Mouse (Mus musculus) kidney, postnatal 25 days (tissue): ENCODE data around the gene Nrbp1.
"Not testable (repeated sequence)": the region's sequence is repeated elsewhere in the genome, so short reads cannot be mapped to it uniquely, and the experiment has no call there.

Experiments
- DNase-seq, 2 experiments: peaks; one replicate each; pipeline ENCODE4 v3.0.0; 2021; ENCODE audit warnings: mixed read lengths in 2 of 2

Gene Nrbp1

DNA sequence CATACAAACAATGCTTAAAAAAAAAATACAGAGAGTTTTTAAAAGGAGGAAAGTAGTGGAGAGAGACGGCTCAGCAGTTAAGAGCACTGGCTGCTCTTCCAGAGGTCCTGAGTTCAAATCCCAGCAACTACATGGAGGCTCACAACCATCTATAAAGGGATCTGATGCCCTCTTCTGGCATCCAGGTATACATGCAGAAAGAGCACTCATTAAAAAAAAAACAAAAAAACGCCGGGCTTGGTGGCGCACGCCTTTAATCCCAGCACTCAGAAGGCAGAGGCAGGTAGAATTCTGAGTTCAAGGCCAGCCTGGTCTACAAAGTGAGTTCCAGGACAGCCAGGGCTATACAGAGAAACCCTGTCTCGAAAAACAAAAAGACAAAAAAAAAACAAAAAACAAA lies 24.1 kb upstream of the Nrbp1 start:
- DNase-seq = not testable (repeated sequence)

DNA sequence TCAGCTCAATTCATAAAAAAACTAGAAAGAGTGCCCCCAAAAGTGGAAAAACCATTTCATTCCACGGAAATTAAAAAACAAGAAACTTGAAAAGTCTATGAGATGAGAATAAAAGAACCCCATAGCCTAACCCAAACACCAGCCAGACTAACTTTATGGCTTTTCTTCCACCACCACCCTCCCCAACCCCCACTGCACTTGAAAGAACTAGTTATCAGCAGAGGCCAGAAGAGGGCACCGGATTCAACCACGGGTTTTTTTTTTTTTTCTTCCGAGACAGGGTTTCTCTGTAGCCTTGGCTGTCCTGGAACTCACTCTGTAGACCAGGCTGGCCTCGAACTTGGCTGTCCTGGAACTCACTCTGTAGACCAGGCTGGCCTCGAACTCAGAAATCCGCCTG lies 22.4 kb upstream of the Nrbp1 start:
- DNase-seq = no peak

DNA sequence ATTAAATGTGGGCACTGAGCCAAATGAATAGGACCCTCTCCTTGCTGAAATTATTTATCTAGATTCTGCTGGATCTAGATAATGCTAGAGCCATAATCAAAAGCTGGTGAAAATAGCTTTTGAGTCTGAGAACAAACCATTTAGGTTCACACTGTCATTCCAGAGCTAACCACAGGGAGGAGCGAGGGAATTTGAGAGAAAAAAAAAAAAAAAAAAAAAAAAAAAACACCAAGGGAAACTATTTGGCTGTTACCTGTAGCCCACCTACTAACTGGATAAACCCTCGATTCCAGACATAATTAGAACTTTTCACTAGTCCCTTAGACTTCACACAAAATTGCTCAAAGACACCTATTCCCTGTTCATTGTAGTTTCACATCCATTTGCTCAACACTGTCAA lies 21.6 kb upstream of the Nrbp1 start:
- peak in 1 of 2 experiments; percentile 49 for DNase-seq

DNA sequence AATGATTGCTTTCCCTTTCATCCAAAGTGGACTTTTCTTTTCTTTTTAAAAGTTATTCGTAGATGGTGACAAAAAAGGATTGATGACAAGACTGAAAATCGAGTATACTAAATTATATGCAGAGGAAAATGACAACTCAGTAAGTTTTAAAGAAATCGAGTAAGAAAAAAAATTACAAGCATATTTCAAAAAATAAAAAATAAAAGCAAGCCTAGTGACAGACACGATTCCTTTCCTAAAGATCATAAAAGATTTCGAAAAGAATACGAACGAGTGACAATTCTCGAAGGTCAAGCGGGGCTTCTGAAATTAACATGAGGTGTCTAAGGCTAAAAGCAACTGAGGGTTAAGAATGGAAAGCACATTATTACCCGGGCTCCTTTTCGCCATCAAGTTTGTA lies 21.2 kb upstream of the Nrbp1 start:
- no peak for DNase-seq

DNA sequence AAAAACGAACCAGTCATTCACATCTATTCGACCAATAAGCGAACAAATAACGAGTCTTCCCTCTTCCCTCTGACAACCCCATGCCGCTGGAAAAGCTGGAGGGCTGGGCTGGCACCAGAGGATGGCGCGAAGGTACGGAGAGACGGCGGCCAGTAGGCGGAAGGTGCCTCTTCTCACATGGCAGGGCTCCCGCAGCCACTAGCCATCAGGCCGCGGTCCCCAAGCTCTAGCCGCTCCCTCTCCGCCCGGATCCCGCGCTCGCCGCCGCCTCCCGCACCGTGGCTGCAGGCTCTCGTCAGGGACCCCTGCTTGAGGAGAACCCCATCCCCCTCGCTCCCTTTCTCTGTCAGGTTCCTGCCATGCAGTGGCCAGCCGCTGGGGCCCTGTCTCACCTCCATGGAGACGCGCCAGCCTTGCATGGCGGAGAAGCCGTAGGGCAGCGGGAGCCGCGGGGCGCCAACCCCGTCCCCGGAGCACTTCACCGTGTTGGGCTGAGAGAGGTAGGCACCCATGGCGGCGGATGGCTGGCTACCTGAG lies 20.7 kb upstream of the Nrbp1 start:
- DNase-seq = peak; percentile 43 to 68

DNA sequence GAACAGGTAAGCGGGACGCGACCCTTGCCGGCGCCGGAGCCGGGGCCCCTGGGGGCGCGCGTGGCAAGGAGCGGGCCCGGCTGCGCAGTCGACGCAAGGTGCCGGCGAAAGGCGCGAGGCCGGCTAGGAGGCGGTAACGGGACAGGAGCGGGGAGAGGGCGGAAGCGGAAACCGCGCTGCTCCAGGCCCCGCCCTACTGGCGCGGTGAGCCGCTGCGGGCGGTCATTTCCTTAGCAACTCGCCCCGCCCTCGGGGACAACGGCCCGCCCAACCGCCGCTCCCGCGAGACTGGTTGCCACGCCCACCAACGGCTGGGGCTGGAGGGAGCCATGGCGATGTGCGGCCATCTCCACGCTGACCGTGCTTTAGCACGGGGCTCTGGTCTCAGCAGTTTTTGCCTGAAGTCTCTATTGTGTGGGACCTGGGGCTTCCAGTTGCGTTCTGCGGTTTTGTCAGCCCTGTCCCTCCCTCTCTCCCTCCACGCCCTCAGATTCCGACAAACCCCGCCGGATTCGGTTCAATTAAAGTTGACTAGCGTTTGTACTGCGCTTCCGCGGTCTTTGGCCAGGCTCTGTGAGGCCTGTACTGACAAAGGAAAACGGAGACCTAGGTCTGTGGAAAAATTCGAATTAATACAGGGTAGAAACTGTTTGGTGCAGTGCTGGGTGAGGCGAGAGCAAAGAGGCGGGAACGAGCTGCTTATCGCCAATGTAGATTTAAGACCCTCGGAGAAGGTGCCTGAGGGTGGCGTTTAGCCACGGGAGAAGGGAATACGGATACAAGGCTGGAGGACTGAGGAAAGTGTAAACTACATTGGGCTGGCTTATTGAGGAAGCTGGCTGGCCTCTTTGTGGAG lies 20.0 kb upstream of the Nrbp1 start, which contains the start of gene Ppm1g:
Gene Ppm1g, minus strand, starts transcription at position 240 of the 856 bp plus-strand sequence.
- peak; percentile 98 for DNase-seq

DNA sequence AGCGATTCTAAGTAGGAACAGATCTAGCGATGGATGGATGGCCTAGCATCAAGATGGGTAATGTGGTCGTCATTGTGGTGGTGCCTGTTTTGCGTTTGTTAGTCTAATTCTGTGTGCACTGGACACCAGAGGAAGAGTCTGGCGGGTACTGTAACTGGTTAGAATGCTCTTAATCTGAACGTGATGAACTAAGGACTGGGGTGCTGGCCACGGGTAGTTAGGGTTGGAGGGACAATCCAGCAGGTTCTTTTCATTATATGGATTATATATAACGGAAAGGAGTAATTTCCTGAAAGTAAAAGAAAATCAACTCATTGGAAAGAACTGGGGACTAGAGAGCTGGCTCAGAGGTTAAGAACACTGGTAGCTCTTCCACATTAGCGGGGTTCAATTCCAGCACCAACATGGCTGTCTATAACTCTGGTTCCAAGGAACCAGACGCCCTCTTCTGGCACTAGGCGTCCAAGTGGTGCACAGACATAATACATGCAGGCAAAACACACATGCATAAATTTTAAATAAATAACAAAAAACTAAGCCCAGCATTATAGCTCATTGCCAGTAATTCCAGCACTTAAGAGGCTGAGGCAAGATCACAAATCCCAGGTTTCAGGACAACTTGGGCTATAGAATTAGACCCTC lies 19.2 kb upstream of the Nrbp1 start:
- peak; percentile 50 to 63 for DNase-seq

DNA sequence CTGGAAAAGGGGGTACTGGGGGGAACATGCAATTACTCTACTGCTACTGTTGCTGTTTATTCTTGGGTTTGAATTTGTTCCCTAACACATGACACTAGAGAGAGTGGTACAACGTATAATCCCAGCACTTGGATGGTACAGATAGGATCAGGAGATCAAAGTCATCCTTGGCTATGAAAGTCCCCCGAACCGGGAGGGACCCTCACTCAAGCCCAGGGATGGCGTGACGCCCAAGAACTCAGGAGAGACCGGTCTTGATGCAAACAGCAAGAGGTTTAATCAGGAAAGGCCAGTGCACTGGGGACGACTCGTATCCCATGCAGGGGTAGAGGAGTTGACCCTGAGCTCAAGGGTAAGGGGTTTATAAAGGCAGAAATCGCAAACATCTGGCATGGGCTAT lies 18.0 kb upstream of the Nrbp1 start:
- DNase-seq = peak in 1 of 2 experiments; percentile 38

DNA sequence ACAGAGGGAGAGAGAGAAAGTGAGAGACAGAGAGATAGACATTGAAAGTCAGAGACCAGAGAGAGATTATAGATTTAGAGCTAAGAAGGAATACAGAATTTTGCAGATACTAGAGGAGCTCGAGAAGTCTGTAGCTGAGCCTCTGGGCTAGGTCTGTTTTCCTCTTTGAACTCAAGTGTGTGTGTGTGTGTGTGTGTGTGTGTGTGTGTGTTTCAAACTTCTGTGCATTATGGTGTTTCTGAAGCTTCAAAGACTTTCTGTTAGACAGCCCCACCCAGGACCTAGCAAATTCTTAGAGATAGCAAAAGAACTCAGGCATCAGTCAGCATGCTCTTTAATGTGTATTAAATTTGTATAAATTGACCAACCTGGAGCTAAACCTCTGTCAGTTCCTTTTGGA lies 14.0 kb upstream of the Nrbp1 start:
- no peak for DNase-seq

DNA sequence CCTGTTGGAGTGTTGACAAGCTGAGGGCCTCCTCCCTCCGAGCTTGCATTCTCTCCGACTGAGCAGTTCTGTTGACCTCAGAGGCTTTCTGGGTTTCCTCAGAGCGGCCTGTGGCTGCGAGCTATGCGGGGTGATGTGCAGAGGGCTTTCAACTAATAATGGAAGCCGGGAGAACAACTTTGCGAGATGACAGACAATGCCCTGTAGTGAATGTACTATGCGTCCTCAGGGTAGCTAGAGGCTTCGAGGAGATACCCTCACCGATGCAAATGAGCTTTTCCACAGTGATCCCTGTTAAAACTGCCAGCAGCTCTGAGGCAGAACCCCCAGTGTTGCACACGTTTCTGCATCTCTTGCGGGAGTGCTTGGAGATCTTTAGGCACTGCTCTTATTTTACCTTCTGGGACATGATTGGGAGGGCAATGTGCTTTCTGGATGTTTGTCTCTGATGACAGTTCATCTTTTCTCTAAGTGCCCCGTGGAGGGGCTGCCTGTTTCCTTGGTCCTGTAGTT lies 914 bp downstream of the Nrbp1 start:
- DNase-seq = no peak

DNA sequence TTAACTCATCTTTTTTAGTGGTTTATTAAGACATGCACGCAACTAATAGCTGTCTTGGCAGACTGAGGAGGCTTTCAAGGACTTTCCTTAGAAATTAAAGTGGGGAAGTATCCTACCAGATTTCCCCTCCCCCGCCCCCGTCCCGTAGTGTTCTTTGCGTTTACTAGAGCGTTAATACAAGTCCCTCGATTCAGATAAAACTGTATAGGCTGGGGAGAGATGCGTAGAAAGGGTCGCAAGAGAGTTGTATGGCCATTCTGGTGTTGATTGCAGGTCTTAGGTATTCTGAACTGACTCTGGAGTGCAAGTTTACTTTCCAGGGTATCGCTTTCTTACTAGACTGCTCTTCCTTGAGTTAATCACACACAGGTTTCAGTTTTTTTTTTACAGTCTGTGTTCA lies 1.5 kb downstream of the Nrbp1 start:
- DNase-seq = no peak

DNA sequence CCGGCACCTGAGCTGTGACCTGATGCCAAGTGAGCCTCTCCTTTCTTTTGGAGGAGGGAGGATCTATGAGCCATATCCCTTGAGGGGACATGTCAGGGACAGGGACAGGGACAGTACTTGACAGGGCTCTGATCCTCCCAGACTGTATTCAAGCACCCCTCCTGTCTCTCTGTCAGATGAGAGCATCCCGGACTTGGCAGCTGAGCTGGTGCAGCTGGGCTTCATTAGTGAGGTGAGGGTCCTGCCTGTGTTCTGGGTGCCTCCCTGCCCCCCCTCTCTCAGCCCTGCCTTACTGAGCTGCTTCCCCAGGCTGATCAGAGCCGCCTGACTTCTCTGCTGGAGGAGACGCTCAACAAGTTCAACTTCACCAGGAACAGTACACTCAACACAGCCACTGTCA lies 10.1 kb downstream of the Nrbp1 start:
- no peak for DNase-seq

DNA sequence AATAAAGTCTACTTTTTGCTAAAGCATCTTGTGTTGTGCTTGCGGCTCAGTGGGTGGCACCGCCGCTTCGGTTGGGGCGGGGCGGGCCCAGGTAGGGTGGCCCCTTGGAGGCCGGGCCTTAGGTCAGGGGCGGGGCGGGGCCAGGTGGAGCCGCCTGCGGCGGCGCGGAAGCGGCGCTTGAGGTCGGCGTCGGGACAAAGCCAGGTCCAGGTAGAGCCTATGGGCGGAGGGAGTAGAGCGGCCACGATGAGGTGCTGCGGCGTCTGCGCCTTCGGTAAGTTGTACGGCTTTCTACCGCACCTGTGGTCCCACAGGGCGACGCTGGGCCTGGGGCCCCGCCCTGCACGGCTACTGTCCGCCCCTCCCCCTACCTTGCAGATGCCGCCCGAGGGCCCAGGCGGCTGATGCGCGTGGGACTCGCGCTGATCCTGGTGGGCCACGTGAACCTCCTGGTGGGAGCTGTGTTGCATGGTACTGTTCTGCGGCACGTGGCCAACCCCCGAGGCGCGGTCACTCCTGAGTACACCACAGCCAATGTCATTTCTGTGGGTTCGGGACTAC lies 11.0 kb downstream of the Nrbp1 start, which contains the start of gene Krtcap3:
Gene Krtcap3, plus strand, starts transcription at position 151 of the 561 bp plus-strand sequence.
- DNase-seq = peak; percentile 73 to 89

DNA sequence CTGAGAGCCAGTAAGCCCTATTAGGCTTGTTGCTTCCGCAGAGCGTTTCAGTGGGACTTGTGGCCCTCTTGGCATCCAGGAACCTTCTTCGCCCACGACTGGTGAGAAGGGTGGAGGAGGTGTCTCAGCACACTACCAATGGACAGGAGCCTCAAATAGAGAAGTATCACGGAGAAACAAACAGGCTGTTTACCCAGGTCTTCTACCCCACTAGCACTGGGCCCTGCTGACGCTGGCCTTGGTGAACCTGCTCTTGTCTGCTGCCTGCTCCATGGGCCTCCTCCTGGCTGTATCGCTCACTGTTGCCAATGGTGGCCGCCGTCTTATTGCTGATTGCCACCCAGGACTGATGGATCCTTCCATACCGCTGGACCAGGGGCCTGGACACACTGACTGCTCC lies 11.5 kb downstream of the Nrbp1 start:
- DNase-seq = peak in 1 of 2 experiments; percentile 36

DNA sequence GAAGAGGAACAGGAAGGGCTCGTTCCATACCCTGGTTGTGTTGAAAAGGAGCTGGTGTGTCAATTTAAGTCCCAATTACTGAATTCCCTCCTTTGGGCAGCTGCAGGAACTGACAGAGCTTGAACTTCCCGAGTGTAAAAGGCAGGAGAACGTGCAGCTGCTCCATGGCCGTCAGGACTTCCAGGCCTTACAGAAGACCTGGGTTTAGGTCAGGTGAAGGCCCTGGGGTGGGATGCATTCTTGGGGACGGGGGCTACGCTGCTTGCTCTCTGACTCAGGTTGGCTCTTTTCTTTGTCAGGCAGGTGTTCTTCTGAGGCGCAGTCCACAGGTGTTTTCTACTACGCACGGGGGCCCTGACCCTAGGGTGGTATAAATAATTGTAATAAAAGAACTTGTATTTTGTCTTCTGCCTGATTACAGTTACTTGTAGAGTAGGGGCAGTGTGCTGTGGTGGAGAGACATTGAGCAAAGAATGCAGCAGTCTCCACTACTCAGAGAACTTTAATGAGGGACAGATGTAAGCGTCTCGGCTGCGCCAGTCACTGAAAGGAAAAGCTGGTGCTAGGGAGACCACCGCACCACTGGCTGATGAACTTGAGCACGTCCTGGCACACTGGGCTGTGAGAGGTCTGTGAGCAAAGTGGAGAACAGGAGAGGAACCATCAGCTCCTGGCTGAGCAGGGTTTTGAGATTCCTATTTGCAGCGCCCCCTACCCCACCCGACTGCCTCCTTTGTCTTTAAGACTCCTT lies 12.3 kb downstream of the Nrbp1 start:
- no peak for DNase-seq

DNA sequence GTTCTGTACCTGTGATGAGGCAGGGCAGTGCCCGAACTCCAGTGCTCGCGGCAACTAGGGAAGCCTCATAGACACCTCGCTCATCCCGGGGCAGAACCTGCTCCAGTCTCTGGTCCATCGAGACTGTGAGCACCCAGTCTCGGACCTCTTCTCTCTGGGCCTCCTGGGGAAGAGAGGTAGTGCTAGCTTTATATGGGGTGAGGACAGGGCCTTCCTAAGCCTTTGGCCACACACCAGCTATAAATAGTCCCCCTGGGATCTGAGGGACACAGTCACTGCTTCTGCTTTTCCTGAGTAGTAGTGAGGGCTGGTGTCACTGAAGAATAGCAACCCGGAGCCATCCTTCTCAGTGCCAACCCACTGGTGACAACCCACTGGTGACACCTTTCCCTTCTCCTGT lies 13.1 kb downstream of the Nrbp1 start:
- peak in 1 of 2 experiments; percentile 46 for DNase-seq

DNA sequence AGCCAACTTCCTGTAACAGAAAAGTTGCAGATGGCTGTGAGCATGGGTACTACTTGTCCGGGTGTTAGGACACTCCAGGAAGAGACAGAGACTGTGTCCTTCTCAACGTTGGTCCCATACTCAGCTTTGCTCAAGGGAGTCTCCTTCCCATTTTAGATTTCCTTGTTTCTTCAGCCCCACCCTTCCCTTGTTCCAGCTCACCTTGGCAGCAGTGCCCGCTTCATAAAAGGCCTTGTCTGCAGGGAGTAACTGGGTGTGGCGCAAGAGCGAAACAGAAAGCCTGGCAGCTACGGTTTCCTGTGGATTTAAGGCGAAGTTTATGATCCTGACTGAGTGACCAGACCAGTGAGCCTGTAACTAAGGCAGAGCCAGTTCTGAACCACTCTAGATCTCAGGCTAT lies 13.8 kb downstream of the Nrbp1 start:
- DNase-seq = peak; percentile 49 to 76

DNA sequence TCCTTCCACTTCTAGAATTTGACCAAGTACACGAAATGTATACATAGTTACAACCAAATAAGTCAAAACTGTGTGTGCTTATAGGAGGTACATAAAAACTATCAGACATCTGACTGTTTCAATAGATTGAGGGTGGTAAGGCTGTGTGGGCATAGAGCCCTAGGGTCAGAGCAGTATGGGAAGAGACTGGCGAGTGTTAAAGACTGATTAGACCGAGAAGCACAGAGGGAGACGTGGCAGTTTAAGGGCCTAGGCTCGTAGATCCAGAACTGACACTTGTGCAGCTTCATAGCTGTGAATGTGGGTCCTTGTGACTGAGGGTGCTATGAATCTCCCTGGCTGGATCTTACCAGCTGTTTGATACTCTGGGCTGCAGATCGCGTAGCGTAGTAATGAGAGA lies 14.2 kb downstream of the Nrbp1 start:
- DNase-seq = no peak

DNA sequence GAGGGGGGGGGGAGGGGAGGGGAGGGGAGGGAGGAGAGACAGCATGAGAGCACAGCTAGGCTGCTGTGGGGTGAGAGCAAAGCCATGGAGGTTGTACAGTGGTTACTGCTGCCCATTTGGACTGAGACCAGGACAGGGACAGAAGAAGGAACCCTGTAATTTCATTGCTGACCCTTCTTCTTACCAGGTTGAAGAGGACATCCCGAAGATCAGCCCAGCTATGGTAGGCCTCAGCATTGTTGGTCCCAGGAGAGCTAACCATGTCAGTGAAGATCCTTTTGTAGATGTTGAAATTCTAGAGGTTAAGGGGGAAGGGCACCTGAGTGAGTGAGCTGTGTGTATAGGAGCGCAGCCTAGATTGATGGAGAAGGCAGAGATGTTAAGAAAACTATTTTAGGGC lies 14.7 kb downstream of the Nrbp1 start:
- DNase-seq = no peak

DNA sequence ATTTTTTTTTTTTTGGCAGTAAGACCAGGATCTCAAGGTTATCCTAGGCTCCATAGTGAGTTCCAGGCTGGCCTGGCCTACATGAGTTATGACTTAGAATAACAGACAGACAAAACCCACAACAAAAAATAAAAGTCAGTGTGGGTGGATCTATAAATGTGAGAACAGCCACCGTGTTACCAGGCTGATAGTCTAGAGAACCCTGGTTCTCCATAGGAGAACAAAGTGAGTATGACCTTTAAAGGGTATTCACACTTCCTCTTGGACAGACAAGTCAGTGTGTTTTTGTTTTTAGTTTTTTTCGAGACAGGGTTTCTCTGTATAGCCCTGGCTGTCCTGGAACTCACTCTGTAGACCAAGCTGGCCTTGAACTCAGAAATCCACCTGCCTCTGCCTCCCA lies 15.3 kb downstream of the Nrbp1 start:
- no peak for DNase-seq

DNA sequence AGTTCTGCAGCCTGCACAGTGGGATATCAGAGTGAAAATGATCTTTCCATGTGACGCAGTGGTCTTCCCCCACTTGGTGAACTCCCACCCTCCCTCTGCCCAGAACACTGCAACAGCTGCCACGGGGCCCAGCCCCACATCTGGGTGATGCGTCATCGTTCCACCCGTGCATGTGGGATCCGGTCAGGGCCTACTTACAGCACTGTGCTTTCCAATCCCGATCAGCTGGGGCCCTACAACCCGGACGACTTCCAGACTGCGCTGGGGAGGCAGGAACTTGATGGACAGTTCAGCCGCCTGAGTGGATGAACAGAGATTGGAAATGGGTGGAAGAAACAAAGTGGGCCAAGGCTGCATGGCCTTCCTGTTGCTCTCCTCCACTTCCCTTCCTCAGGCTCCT lies 17.0 kb downstream of the Nrbp1 start:
- no peak for DNase-seq

DNA sequence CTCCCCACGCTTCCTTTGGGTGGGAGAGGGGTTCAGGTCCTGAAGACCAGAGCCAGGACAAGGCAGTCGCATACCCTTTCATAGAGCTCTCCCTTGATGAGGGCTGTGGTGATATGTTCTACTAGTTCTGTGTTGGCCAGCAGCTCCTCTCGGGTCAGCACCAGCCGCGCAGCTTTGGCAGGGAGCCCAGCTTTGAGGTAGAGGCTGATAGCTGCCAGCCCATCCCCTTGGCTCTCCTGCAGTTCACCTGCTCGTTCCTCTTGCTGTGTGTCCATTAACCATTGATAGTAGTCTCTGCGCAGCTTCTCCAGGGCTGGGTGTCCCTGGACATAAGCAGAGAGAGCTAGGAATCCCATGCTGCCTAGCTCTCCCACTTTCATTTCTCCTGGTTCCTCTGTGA lies 25.4 kb downstream of the Nrbp1 start:
- peak in 1 of 2 experiments; percentile 18 for DNase-seq

DNA sequence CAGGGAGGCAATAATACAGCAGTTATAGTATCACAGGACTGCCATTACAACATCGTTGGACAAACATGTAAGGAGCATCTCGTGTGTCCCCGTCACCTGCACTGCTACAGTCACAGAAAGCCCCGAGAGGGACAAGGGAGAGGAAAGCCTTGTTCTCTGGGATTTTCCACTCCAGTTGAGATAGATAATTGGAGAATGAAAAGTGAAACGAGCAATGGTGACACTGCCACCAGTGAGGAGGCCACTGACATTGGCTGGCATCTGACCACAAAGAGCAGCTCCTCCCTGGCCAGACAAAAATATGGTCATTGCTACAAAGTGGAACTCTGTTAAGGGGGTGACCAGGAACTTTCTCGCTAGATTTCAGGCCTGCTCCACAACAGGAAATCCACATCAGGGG lies 27.0 kb downstream of the Nrbp1 start:
- peak; percentile 4 to 40 for DNase-seq
